29 mouse cellular contexts compared by ENCODE assay signal in genomic region chr13:97552236-97552635, GRCm38 (mm10).
DNase-seq lines count a peak whose midpoint lies in the region; ATAC-seq and TF ChIP-seq lines count a peak whose summit lies in the region.
"Had no signal": no experiment of that assay in that cellular context is flagged by ENCODE, and none has a peak within 500 bp of the region (broad histone marks: within the 10 kb centered on the region; RNA-seq: fewer than 3 reads in every experiment).

No protein-coding gene starts in this region.

- no peaks in the 10 kb centered on the region for H3K79me2 ChIP-seq in MEL (ENCODE audit: control insufficient read depth, insufficient read depth, low read length, poor library complexity)

- H3K4me3 ChIP-seq in left cerebral cortex, adult 2 months = no peak overlapping the region
- no peak overlapping the region for H3K4me3 ChIP-seq in MEL (ENCODE audit: control insufficient read depth in 1 of 2, insufficient read depth in 1 of 2, low read depth in 2 of 2, low read length in 2 of 2)
- no peak overlapping the region for H3K4me3 ChIP-seq in cortical plate, adult 2 months (ENCODE audit: insufficient read depth, low read length)
- no peak overlapping the region for H3K4me3 ChIP-seq in midbrain, embryonic 13.5 days (replicated peaks)
- H3K4me3 ChIP-seq: forebrain, embryonic 10.5 days; forebrain, embryonic 13.5 days; heart, adult 2 months; heart, embryonic 10.5 days; heart, embryonic 13.5 days had no signal

- DNase-seq in left cerebral cortex, adult 2 months (ENCODE audit: extremely low spot score in 1 of 2, low spot score in 2 of 2) = no peak
- no peak for DNase-seq in left cerebral cortex, adult 18-20 months (ENCODE audit: low spot score in 2 of 2)
- DNase-seq in MEL (ENCODE audit: low read depth, low spot score) = no peak
- no peak for DNase-seq in lung, postnatal 36 days
- DNase-seq: adrenal gland, adult 2 months; adrenal gland, postnatal 14 days; B cell, adult 2 months; cerebellum, adult 11 months; cerebellum, adult 2 months; cerebellum, postnatal 10 days; cerebellum, postnatal 36 days; gastrocnemius, postnatal 10 days; gastrocnemius, postnatal 36 days; heart, adult 2 months; heart, postnatal 14 days; heart, postnatal 4 days had no signal

- no peak for TF ChIP-seq RAD21 in MEL (IDR thresholded peaks at IDR 0.05; ENCODE audit: low read depth, low read length)

- WGBS in midbrain, embryonic 13.5 days = 61% methylated on average over 4 of the region's 4 CpGs

- no peak for TF ChIP-seq CTCF in left cerebral cortex, adult 2 months (IDR thresholded peaks at IDR 0.05)
- no peak for TF ChIP-seq CTCF in MEL (IDR thresholded peaks at IDR 0.05 in 2 of 3, conservative IDR thresholded peaks at IDR 0.05 in 1 of 3; ENCODE audit: control insufficient read depth in 1 of 3, insufficient read depth in 1 of 3, low read depth in 2 of 3, low read length in 3 of 3, poor library complexity in 1 of 3, severe bottlenecking in 1 of 3)
- no peak for TF ChIP-seq CTCF in cortical plate, adult 2 months (IDR thresholded peaks at IDR 0.05; ENCODE audit: extremely low read depth, insufficient read depth, low read length)

- no peaks in the 10 kb centered on the region for H3K4me1 ChIP-seq in MEL (ENCODE audit: control insufficient read depth in 1 of 2, insufficient read depth in 2 of 2, low read length in 2 of 2)
- H3K4me1 ChIP-seq in cortical plate, adult 2 months (ENCODE audit: control insufficient read depth, insufficient read depth, low read length) = peaks cover 7% of the 10 kb centered on the region; the same call in 1 of the 2 replicates
- peaks cover 4% of the 10 kb centered on the region; the same call in 1 of the 2 replicates for H3K4me1 ChIP-seq in midbrain, embryonic 13.5 days (replicated peaks)

- H3K27me3 ChIP-seq in MEL (ENCODE audit: control insufficient read depth in 1 of 2, insufficient read depth in 2 of 2, low read length in 2 of 2) = no peaks in the 10 kb centered on the region
- H3K27me3 ChIP-seq in midbrain, embryonic 13.5 days = no peaks in the 10 kb centered on the region
- H3K27me3 ChIP-seq: CH12.LX; forebrain, embryonic 13.5 days; heart, embryonic 13.5 days had no signal

- no peaks in the 10 kb centered on the region for H3K36me3 ChIP-seq in MEL (ENCODE audit: control insufficient read depth in 1 of 2, insufficient read depth in 2 of 2, low read length in 2 of 2)
- H3K36me3 ChIP-seq in midbrain, embryonic 13.5 days = no peaks in the 10 kb centered on the region
- H3K36me3 ChIP-seq: forebrain, embryonic 10.5 days; G1E; heart, embryonic 10.5 days; heart, embryonic 13.5 days had no signal

- intact Hi-C loops in left cerebral cortex, adult 2 months (cut with DNase I) = loop anchor here (5.0 to 10.0 kb wide), 4 partner anchors 165 to 385 kb away; partner anchors contain the start of gene Enc1

- ATAC-seq in midbrain, embryonic 13.5 days = no peak
- ATAC-seq: forebrain, embryonic 13.5 days; forebrain, embryonic 16.5 days; hindbrain, postnatal 0 days; inflammation-experienced regulatory T-cells, adult 6 months; intestine, postnatal 0 days had no signal

- TF ChIP-seq EP300 in MEL (IDR thresholded peaks at IDR 0.05; ENCODE audit: low read depth in 1 of 2, low read length in 2 of 2) = no peak

- H3K9me3 ChIP-seq in MEL (replicated peaks; ENCODE audit: insufficient read depth, low read length) = no peaks in the 10 kb centered on the region
- peaks cover 3% of the 10 kb centered on the region for H3K9me3 ChIP-seq in midbrain, embryonic 13.5 days
- H3K9me3 ChIP-seq: forebrain, embryonic 10.5 days; forebrain, embryonic 13.5 days; G1E had no signal

- H3K9ac ChIP-seq in MEL (ENCODE audit: control insufficient read depth, low read depth, low read length, poor library complexity, severe bottlenecking) = no peak overlapping the region
- H3K9ac ChIP-seq in midbrain, embryonic 13.5 days (replicated peaks) = no peak overlapping the region
- H3K9ac ChIP-seq: forebrain, embryonic 13.5 days; heart, embryonic 13.5 days; hindbrain, embryonic 14.5 days had no signal

- H3K4me2 ChIP-seq in midbrain, embryonic 13.5 days (replicated peaks) = no peak overlapping the region
- H3K4me2 ChIP-seq: forebrain, embryonic 13.5 days; heart, embryonic 13.5 days; hindbrain, embryonic 14.5 days had no signal

- peak overlapping the region; percentile 62; the same call in 1 of the 2 replicates for H3K27ac ChIP-seq in left cerebral cortex, adult 2 months
- no peak overlapping the region for H3K27ac ChIP-seq in MEL (ENCODE audit: control insufficient read depth, low read depth, low read length)
- H3K27ac ChIP-seq in cortical plate, adult 2 months (ENCODE audit: insufficient read depth, low read length) = 0 out of 2 replicates have a peak overlapping the region, but pooled peaks have one; percentile 1
- no peak overlapping the region for H3K27ac ChIP-seq in midbrain, embryonic 13.5 days
- H3K27ac ChIP-seq: forebrain, embryonic 10.5 days; forebrain, embryonic 13.5 days; heart, adult 2 months; heart, embryonic 10.5 days; heart, embryonic 13.5 days; hindbrain, embryonic 14.5 days; hindbrain, postnatal 0 days had no signal

- TF ChIP-seq POLR2A in MEL (IDR thresholded peaks at IDR 0.05; ENCODE audit: control insufficient read depth in 1 of 2, insufficient read depth in 1 of 2, low read depth in 1 of 2, low read length in 2 of 2, poor library complexity in 1 of 2) = no peak
- TF ChIP-seq POLR2A in cortical plate, adult 2 months (IDR thresholded peaks at IDR 0.05; ENCODE audit: extremely low read depth, insufficient read depth, low read length) = no peak

TF ChIP-seq in MEL, 35 proteins besides CTCF, POLR2A, EP300 and RAD21:
- TF ChIP-seq USF1 (IDR thresholded peaks at IDR 0.05; ENCODE audit: low read depth, low read length) (0 out of 2 replicates have a peak, but pooled peaks have one; percentile 12), MAZ (IDR thresholded peaks at IDR 0.05; ENCODE audit: low read depth, low read length) (no peak)

Comparison
In these comparisons a context has a peak if more than half of its experiments do, and no peak if none do; other contexts are left out.
1. H3K27ac ChIP-seq: peak in left cerebral cortex, adult 2 months (single experiment) and cortical plate, adult 2 months (single experiment); none in MEL (single experiment) and midbrain, embryonic 13.5 days (single experiment).